Mouse (Mus musculus): ENCODE results near the gene Zc3h14.

Zc3h14 gene

GRCm38 (mm10) chr12:98741011-98741501 lies 5.7 kb upstream of the Zc3h14 start:
- no peak for DNase-seq

- DNase-seq = no peak
Measured at GRCm38 (mm10) chr12:98745626-98746025, 1.1 kb upstream of the Zc3h14 start.

GRCm38 (mm10) chr12:98746131-98746530 lies 633 bp upstream of the Zc3h14 start:
- DNase-seq = peak; percentile 84

- no peak for DNase-seq
Measured at GRCm38 (mm10) chr12:98747380-98747753, 603 bp downstream of the Zc3h14 start.

- DNase-seq = no peak
Measured at GRCm38 (mm10) chr12:98757636-98758035, 10.9 kb downstream of the Zc3h14 start.

GRCm38 (mm10) chr12:98759700-98760099 lies 12.9 kb downstream of the Zc3h14 start:
- no peak for DNase-seq

GRCm38 (mm10) chr12:98766241-98766640 lies 19.5 kb downstream of the Zc3h14 start:
- DNase-seq = no peak

- no peak for DNase-seq
Measured at GRCm38 (mm10) chr12:98777509-98777908, 30.7 kb downstream of the Zc3h14 start.

- DNase-seq = peak; percentile 34
Measured at GRCm38 (mm10) chr12:98779148-98779547, 32.4 kb downstream of the Zc3h14 start.

- no peak for DNase-seq
Measured at GRCm38 (mm10) chr12:98784251-98784650, 37.5 kb downstream of the Zc3h14 start.

GRCm38 (mm10) chr12:98795731-98796318 lies 49.1 kb downstream of the Zc3h14 start:
- DNase-seq = no peak

GRCm38 (mm10) chr12:98800334-98800733 lies 53.6 kb downstream of the Zc3h14 start:
- DNase-seq = no peak

- no peak for DNase-seq
Measured at GRCm38 (mm10) chr12:98802245-98802644, 55.5 kb downstream of the Zc3h14 start.

- no peak for DNase-seq
Measured at GRCm38 (mm10) chr12:98804078-98804748, 57.4 kb downstream of the Zc3h14 start.

- no peak for DNase-seq
Measured at GRCm38 (mm10) chr12:98820781-98821180, 74.0 kb downstream of the Zc3h14 start.

GRCm38 (mm10) chr12:98831122-98831521 lies 84.4 kb downstream of the Zc3h14 start:
- no peak for DNase-seq

- peak; percentile 18 for DNase-seq
Measured at GRCm38 (mm10) chr12:98832929-98833598, 86.3 kb downstream of the Zc3h14 start.

GRCm38 (mm10) chr12:98833901-98834300 lies 87.1 kb downstream of the Zc3h14 start:
- DNase-seq = peak; percentile 61

GRCm38 (mm10) chr12:98834879-98835278 lies 88.1 kb downstream of the Zc3h14 start:
- no peak for DNase-seq

- DNase-seq = no peak
Measured at GRCm38 (mm10) chr12:98835466-98835865, 88.7 kb downstream of the Zc3h14 start.
